Mouse (Mus musculus): ENCODE measurements around the gene Hist1h4m. TPM values are rescaled to one million over a fixed set of nuclear protein-coding genes. Genes with fewer than 3 reads are reported as not detected.
"Not testable (repeated sequence)": the region's sequence is repeated elsewhere in the genome, so short reads cannot be mapped to it uniquely, and the experiment has no call there.

Hist1h4m gene
- total RNA-seq (2021): 417 and 512 TPM in 2 replicates
- long read RNA-seq, experiment 1: 0 reads
- long read RNA-seq, experiment 2, partial matches to known transcripts: 0 of 1 reads
- long read RNA-seq, experiment 2, other reads (novel, unspliced or antisense): 0 of 1 reads

GRCm38 (mm10) chr13:21811539-21811938, at the start of gene Hist1h4m:
Gene Hist1h4m (plus strand): TSS chr13:21811746.
- DNase-seq: peak; percentile 53

- DNase-seq: peak; percentile 80
Observed at GRCm38 (mm10) chr13:21778814-21779766, 32.5 kb upstream of the Hist1h4m start.

- DNase-seq: peak; percentile 84
Observed at GRCm38 (mm10) chr13:21779767-21780731, 31.5 kb upstream of the Hist1h4m start, which contains the start of gene Hist1h1b. Gene Hist1h1b (minus strand): TSS chr13:21780625.

GRCm38 (mm10) chr13:21781021-21781555, 30.5 kb upstream of the Hist1h4m start:
- no peak for DNase-seq

GRCm38 (mm10) chr13:21781639-21782038, 29.9 kb upstream of the Hist1h4m start:
- no peak for DNase-seq

- not testable (repeated sequence) for DNase-seq
Observed at GRCm38 (mm10) chr13:21782361-21783254, 28.9 kb upstream of the Hist1h4m start.

GRCm38 (mm10) chr13:21783255-21783617, 28.3 kb upstream of the Hist1h4m start, which contains the start of gene Hist1h3i:
Gene Hist1h3i (minus strand): TSS chr13:21783370.
- DNase-seq: peak; percentile 66

- peak; percentile 48 for DNase-seq
Observed at GRCm38 (mm10) chr13:21783734-21784161, 27.8 kb upstream of the Hist1h4m start.

GRCm38 (mm10) chr13:21784311-21784710, 27.2 kb upstream of the Hist1h4m start:
- no peak for DNase-seq

- DNase-seq: no peak
Observed at GRCm38 (mm10) chr13:21786189-21786898, 25.2 kb upstream of the Hist1h4m start.

- DNase-seq: peak; percentile 90
Observed at GRCm38 (mm10) chr13:21786899-21787629, 24.5 kb upstream of the Hist1h4m start, which contains the start of the genes Hist1h2an and Hist1h2bp. Gene Hist1h2an (minus strand): TSS chr13:21787218. Gene Hist1h2bp (plus strand): TSS chr13:21787461.

GRCm38 (mm10) chr13:21787760-21788593, 23.6 kb upstream of the Hist1h4m start:
- DNase-seq: no peak

GRCm38 (mm10) chr13:21789925-21790324, 21.6 kb upstream of the Hist1h4m start:
- DNase-seq: no peak

GRCm38 (mm10) chr13:21790601-21791283, 20.8 kb upstream of the Hist1h4m start:
- peak; percentile 12 for DNase-seq

GRCm38 (mm10) chr13:21795584-21795983, 16.0 kb upstream of the Hist1h4m start:
- DNase-seq: no peak

GRCm38 (mm10) chr13:21797163-21797562, 14.4 kb upstream of the Hist1h4m start:
- not testable (repeated sequence) for DNase-seq

- not testable (repeated sequence) for DNase-seq
Observed at GRCm38 (mm10) chr13:21803058-21803457, 8.5 kb upstream of the Hist1h4m start.
